Mouse (Mus musculus) kidney, adult 9 months (tissue): ENCODE measurements around the gene Eif2ak2.

ENCODE experiments used
- DNase-seq: peaks from one replicate; pipeline ENCODE4 v3.0.0; 2022

The Eif2ak2 gene

DNA sequence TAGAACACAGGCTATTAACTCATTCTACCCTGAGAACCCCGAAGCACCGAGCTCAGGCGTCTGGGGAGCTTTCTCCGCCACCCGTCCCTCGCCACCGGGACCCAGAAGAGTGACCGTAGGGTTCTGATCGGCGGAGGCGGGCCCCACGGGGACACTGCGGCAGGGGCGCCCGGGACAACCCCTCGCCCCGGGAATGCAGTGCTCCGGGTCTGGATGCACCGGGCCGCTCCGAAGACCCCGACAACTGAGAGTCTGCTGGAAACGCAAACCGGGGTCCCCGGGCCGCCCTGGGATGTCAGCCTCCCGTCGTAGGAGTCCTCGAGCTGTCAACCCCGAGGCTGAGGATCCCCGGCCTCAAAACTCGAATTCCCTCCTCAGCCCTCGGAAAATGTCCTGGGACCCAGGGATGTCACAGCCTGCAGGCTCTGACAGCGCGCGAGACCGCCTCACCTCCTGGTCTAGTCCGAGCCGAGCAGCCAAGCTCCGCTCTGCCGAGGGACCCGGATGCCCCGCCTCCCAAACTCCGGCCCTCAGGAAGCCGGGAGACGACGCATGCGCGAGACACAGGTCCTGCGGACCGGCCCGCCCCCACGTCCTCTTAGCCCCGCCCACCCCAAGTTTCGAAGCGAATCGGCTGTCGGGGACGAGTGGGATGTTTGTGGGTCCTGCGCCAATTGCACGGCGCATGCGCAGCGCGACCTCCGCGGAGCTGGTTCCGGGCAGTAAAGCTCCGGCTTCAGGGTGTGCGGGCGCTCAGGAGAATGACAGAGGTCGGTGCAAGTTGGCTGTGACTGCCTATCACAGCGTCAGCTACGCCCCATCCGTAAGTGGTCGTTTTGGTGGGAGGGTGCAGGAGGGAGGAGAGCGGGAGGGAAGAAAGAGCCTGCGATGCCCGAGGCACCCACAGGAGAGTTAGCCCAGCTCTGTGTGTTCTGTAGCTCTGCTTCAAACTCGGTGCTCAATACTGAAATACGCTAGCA lies 47.2 kb downstream of the Eif2ak2 start, which contains the start of the genes Heatr5b and Gpatch11:
TSS of gene Heatr5b (minus strand) at position 509 of the 980 bp plus-strand sequence.
TSS of gene Gpatch11 (plus strand) at position 712 of the 980 bp plus-strand sequence.
- peak; percentile 97 for DNase-seq

DNA sequence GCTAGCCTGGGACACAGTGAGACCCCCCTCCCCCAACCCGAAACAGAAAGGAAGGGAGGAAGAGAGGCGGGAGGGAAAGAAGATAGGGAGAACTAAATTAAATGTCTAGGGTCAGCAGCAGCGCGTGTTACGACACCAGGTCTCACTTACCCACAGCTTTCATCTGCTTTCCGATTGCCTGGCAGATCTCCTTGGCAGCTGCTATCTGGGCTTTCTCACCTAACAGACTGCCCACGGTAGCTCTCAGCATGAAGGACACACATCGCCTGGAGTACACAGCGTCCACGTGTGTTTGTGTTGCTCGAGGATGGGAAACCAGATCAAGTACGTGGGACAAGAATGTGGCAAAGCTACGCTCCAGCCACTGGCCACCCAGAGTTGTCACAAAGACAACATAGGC lies 58.0 kb downstream of the Eif2ak2 start:
- no peak for DNase-seq

DNA sequence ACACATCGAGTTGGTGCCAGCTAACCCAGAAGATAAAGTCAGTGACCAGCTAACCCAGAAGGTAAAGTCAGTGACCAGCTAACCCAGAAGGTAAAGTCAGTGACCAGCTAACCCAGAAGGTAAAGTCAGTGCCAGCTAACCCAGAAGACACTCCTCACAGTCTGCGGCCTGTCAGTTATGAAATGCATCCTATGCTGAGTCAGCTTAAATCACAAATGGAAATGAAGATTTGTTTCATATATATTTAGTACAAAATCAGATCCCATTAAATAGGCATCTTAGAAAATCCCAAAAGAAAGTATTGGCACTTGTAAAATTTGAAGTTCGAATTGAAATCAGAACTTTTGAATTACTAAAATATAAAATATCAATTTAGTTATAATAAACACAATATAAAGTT lies 72.8 kb downstream of the Eif2ak2 start:
- no peak for DNase-seq

- no peak for DNase-seq
These were observed 73.4 kb downstream of the Eif2ak2 start for GRCm38 (mm10) chr17:78809019-78809418.
